Mouse (Mus musculus): ENCODE measurements around the gene Tcirg1.

Tcirg1 gene

GRCm38 (mm10) chr19:3849251-3849650, 57.7 kb downstream of the Tcirg1 start:
- no peak for DNase-seq

GRCm38 (mm10) chr19:3848207-3848808, 58.6 kb downstream of the Tcirg1 start:
- no peak for DNase-seq

GRCm38 (mm10) chr19:3847711-3848110, 59.2 kb downstream of the Tcirg1 start:
- no peak for DNase-seq

GRCm38 (mm10) chr19:3846676-3847604, 60.0 kb downstream of the Tcirg1 start:
- DNase-seq: no peak

All from right cerebral cortex, postnatal 4 days (tissue).